ENCODE assay signal across 8 mouse cellular contexts in genomic region chr4:120380811-120381391, GRCm38 (mm10). TPM values are rescaled to one million over a fixed set of nuclear protein-coding genes. Genes with fewer than 3 reads are reported as not detected.
DNase-seq lines count a peak whose midpoint lies in the region; ATAC-seq and TF ChIP-seq lines count a peak whose summit lies in the region.

No protein-coding gene starts in this region.

- WGBS in forebrain, embryonic 10.5 days, result 10% methylated on average over 7 of the region's 7 CpGs
- 7% methylated on average over 7 of the region's 7 CpGs for WGBS in heart, embryonic 13.5 days
- WGBS in kidney, embryonic 16.5 days, result 6% methylated on average over 7 of the region's 7 CpGs
- WGBS in liver, adult 2 months, result 1% methylated on average over 7 of the region's 7 CpGs

- no peaks in the 10 kb centered on the region for H3K79me2 ChIP-seq in liver, adult 2 months (ENCODE audit: control insufficient read depth, insufficient read depth, low read length)
- H3K79me2 ChIP-seq in myocyte (ENCODE audit: control insufficient read depth, insufficient read depth), result no peaks in the 10 kb centered on the region

- H3K9ac ChIP-seq in heart, embryonic 13.5 days, result peak overlapping the region; percentile 44; the same call in 1 of the 2 replicates
- H3K9ac ChIP-seq in kidney, embryonic 16.5 days (replicated peaks; ENCODE audit: low read length), result no peak overlapping the region
- peak overlapping the region; percentile 28; the same call in 1 of the 2 replicates for H3K9ac ChIP-seq in liver, adult 2 months (ENCODE audit: low read depth, low read length)

- peak; percentile 44 to 48 for DNase-seq in B cell, adult 2 months
- DNase-seq in brain, embryonic 14.5 days (ENCODE audit: low read depth), result peak; percentile 96
- DNase-seq in forebrain, embryonic 10.5 days (ENCODE audit: extremely low spot score, low spot score), result peak; percentile 50
- DNase-seq in liver, adult 2 months (ENCODE audit: extremely low read depth, low read depth, low spot score), result peak; percentile 87

- peaks cover 8% of the 10 kb centered on the region for H3K4me1 ChIP-seq in forebrain, embryonic 10.5 days
- H3K4me1 ChIP-seq in heart, embryonic 13.5 days, result peaks cover 10% of the 10 kb centered on the region
- no peaks in the 10 kb centered on the region for H3K4me1 ChIP-seq in kidney, embryonic 16.5 days (ENCODE audit: insufficient read depth, low read length)
- peaks cover 2% of the 10 kb centered on the region; the same call in 1 of the 2 replicates for H3K4me1 ChIP-seq in liver, adult 2 months (ENCODE audit: control insufficient read depth, insufficient read depth, low read length)
- peaks cover 2% of the 10 kb centered on the region; the same call in 1 of the 2 replicates for H3K4me1 ChIP-seq in testis, adult 2 months (ENCODE audit: control insufficient read depth, insufficient read depth, low read length)

- no peak overlapping the region for H3K4me3 ChIP-seq in forebrain, embryonic 10.5 days
- H3K4me3 ChIP-seq in heart, embryonic 13.5 days, result peak overlapping the region; percentile 24; the same call in 1 of the 2 replicates
- no peak overlapping the region for H3K4me3 ChIP-seq in kidney, embryonic 16.5 days (ENCODE audit: low read length)
- H3K4me3 ChIP-seq in liver, adult 2 months (ENCODE audit: insufficient read depth, low read depth, low read length), result peak overlapping the region; percentile 42
- H3K4me3 ChIP-seq in myocyte, result no peak overlapping the region
- no peak overlapping the region for H3K4me3 ChIP-seq in testis, adult 2 months (ENCODE audit: control insufficient read depth, low read depth, low read length)

- H3K36me3 ChIP-seq in forebrain, embryonic 10.5 days (replicated peaks), result no peaks in the 10 kb centered on the region
- no peaks in the 10 kb centered on the region for H3K36me3 ChIP-seq in heart, embryonic 13.5 days
- no peaks in the 10 kb centered on the region for H3K36me3 ChIP-seq in kidney, embryonic 16.5 days (ENCODE audit: insufficient read depth, low read length)
- no peaks in the 10 kb centered on the region for H3K36me3 ChIP-seq in liver, adult 2 months (ENCODE audit: control insufficient read depth, insufficient read depth, low read length)
- H3K36me3 ChIP-seq in myocyte (ENCODE audit: control insufficient read depth, insufficient read depth), result no peaks in the 10 kb centered on the region
- H3K36me3 ChIP-seq in testis, adult 2 months (ENCODE audit: control insufficient read depth, insufficient read depth, low read length), result no peaks in the 10 kb centered on the region

- H3K27ac ChIP-seq in forebrain, embryonic 10.5 days, result no peak overlapping the region
- H3K27ac ChIP-seq in heart, embryonic 13.5 days (replicated peaks), result 0 out of 2 replicates have a peak overlapping the region, but pooled peaks have one; percentile 5
- no peak overlapping the region for H3K27ac ChIP-seq in kidney, embryonic 16.5 days (ENCODE audit: low read length)
- no peak overlapping the region for H3K27ac ChIP-seq in liver, adult 2 months (replicated peaks; ENCODE audit: insufficient read depth, low read depth, low read length)
- 0 out of 2 replicates have a peak overlapping the region, but pooled peaks have one; percentile 16 for H3K27ac ChIP-seq in testis, adult 2 months (ENCODE audit: control insufficient read depth, insufficient read depth, low read depth, low read length)

- peak; percentile 54; the same call in 1 of the 2 replicates for ATAC-seq in heart, embryonic 13.5 days (ENCODE audit: extremely low read depth, insufficient number of reproducible peaks, low FRiP score, low TSS enrichment)
- ATAC-seq in kidney, embryonic 16.5 days (ENCODE audit: low FRiP score, low TSS enrichment), result peak; percentile 81

- peak overlapping the region; percentile 52 for H3K4me2 ChIP-seq in heart, embryonic 13.5 days
- peak overlapping the region; percentile 28; the same call in 1 of the 2 replicates for H3K4me2 ChIP-seq in kidney, embryonic 16.5 days (replicated peaks; ENCODE audit: low read depth, low read length)
- peak overlapping the region; percentile 77 for H3K4me2 ChIP-seq in myocyte (ENCODE audit: low read depth)

- no peaks in the 10 kb centered on the region for H3K9me3 ChIP-seq in forebrain, embryonic 10.5 days
- H3K9me3 ChIP-seq in heart, embryonic 13.5 days, result no peaks in the 10 kb centered on the region
- H3K9me3 ChIP-seq in kidney, embryonic 16.5 days (ENCODE audit: low read length), result no peaks in the 10 kb centered on the region

- peak; percentile 91 for TF ChIP-seq CTCF in brain, embryonic 14.5 days (IDR thresholded peaks at IDR 0.05; ENCODE audit: borderline replicate concordance, extremely low read depth, insufficient read depth, insufficient read length)
- TF ChIP-seq CTCF in liver, adult 2 months (IDR thresholded peaks at IDR 0.05; ENCODE audit: low read depth, low read length), result peak; percentile 38; the same call in 1 of the 2 replicates
- peak; percentile 16; the same call in 1 of the 2 replicates for TF ChIP-seq CTCF in testis, adult 2 months (IDR thresholded peaks at IDR 0.05; ENCODE audit: control insufficient read depth, insufficient read depth, insufficient replicate concordance, low read depth, low read length)

- no peak for TF ChIP-seq POLR2A in brain, embryonic 14.5 days (IDR thresholded peaks at IDR 0.05; ENCODE audit: borderline replicate concordance, extremely low read depth, insufficient read depth, insufficient read length, poor library complexity, severe bottlenecking)
- TF ChIP-seq POLR2A in liver, adult 2 months (IDR thresholded peaks at IDR 0.05; ENCODE audit: extremely low read depth, insufficient read depth, low read length), result no peak
- TF ChIP-seq POLR2A in myocyte (IDR thresholded peaks at IDR 0.05; ENCODE audit: insufficient read length, low read depth), result no peak
- no peak for TF ChIP-seq POLR2A in testis, adult 2 months (IDR thresholded peaks at IDR 0.05; ENCODE audit: control insufficient read depth, low read depth, low read length)

- H3ac ChIP-seq in myocyte (ENCODE audit: control insufficient read depth, insufficient read length), result no peak overlapping the region

- peaks cover 84% of the 10 kb centered on the region for H3K27me3 ChIP-seq in forebrain, embryonic 10.5 days (ENCODE audit: poor library complexity, severe bottlenecking)
- peaks cover 24% of the 10 kb centered on the region for H3K27me3 ChIP-seq in heart, embryonic 13.5 days (replicated peaks)
- H3K27me3 ChIP-seq in kidney, embryonic 16.5 days (ENCODE audit: insufficient read depth, low read length), result no peaks in the 10 kb centered on the region
- no peaks in the 10 kb centered on the region for H3K27me3 ChIP-seq in liver, adult 2 months (ENCODE audit: control insufficient read depth, insufficient read depth, low read length)
- H3K27me3 ChIP-seq in myocyte (ENCODE audit: control insufficient read depth, insufficient read depth, insufficient read length), result peaks cover 7% of the 10 kb centered on the region
- H3K27me3 ChIP-seq in testis, adult 2 months (ENCODE audit: control insufficient read depth, insufficient read depth, low read length), result no peaks in the 10 kb centered on the region

TF ChIP-seq in myocyte, 11 proteins besides CTCF, POLR2A, EP300 and RAD21:
- TF ChIP-seq USF1 (IDR thresholded peaks at IDR 0.05; ENCODE audit: low read depth) (no peak), CEBPB (IDR thresholded peaks at IDR 0.05; ENCODE audit: insufficient read depth, poor library complexity, severe bottlenecking) (peak; percentile 95)
TF ChIP-seq in myocyte: peak in this region for 1.

RNA-seq across cellular contexts. Expression of gene Scmh1, which starts 24.2 kb away (rescaled TPM):
- polyA plus RNA-seq in brain, embryonic 14.5 days (2012; rRNA removed), result 94.9 and 123 TPM in 2 replicates
- 31.0 and 31.4 TPM in 2 replicates for polyA plus RNA-seq in forebrain, embryonic 10.5 days (2016; fragmentation: Nextera tagmentation; extraction: Ambion mirVana)
- 67.8 and 70.0 TPM in 2 replicates for polyA plus RNA-seq in heart, embryonic 13.5 days (2015; fragmentation: Nextera tagmentation; extraction: Ambion mirVana)
- 38.0 and 46.7 TPM in 2 replicates for polyA plus RNA-seq in kidney, embryonic 16.5 days (2015; fragmentation: Nextera tagmentation; extraction: Ambion mirVana)
- 7.0 and 8.4 TPM in 2 replicates for total RNA-seq in liver, adult 2 months (2014; rRNA removed)
- polyA plus RNA-seq in liver, adult 2 months (2012; rRNA removed), result 6.5 and 8.1 TPM in 2 replicates
- polyA plus RNA-seq in myocyte (2012; fragmentation: generic; extraction: Trizol), result 27.4 TPM
- polyA plus RNA-seq in testis, adult 2 months (2012; rRNA removed), result 120 and 122 TPM in 2 replicates

Comparison
In these comparisons a context has a peak if more than half of its experiments do, and no peak if none do; other contexts are left out.
1. DNase-seq: peak in every context shown above with its lines; median percentile 96 in brain, embryonic 14.5 days; 87 in liver, adult 2 months; 50 in forebrain, embryonic 10.5 days; 46 in B cell, adult 2 months.
2. CTCF ChIP-seq: peak in every context shown above with its lines; median percentile 91 in brain, embryonic 14.5 days; 38 in liver, adult 2 months; 16 in testis, adult 2 months.
3. H3K27ac ChIP-seq: peak in heart, embryonic 13.5 days (single experiment) and testis, adult 2 months (single experiment); none in forebrain, embryonic 10.5 days (single experiment), kidney, embryonic 16.5 days (single experiment) and liver, adult 2 months (single experiment).
4. H3K4me3 ChIP-seq: peak in heart, embryonic 13.5 days (single experiment) and liver, adult 2 months (single experiment); none in forebrain, embryonic 10.5 days (single experiment), kidney, embryonic 16.5 days (single experiment), myocyte (single experiment) and testis, adult 2 months (single experiment).
5. Peak in every context shown above with its lines, with median percentiles within 50 percentile points of each other: H3K4me2 ChIP-seq.